Mouse (Mus musculus) brain, embryonic 14.5 days (tissue): ENCODE results near the gene Plxna4.

Source experiments
- CTCF ChIP-seq: fragments of 200-500 bp; IDR thresholded peaks from 2 replicates; pipeline ENCODE4 v1.5.1; 2012; ENCODE audit warnings: inconsistent platforms, mild to moderate bottlenecking, moderate library complexity, borderline replicate concordance; ENCODE audit not compliant: insufficient read depth, insufficient read length; ENCODE audit errors: extremely low read depth
- POLR2A ChIP-seq: fragments of 200-500 bp; IDR thresholded peaks from 2 replicates; pipeline ENCODE4 v1.6.1; 2012; ENCODE audit warnings: mild to moderate bottlenecking, inconsistent platforms, borderline replicate concordance; ENCODE audit not compliant: poor library complexity, insufficient read depth, insufficient read length, severe bottlenecking; ENCODE audit errors: extremely low read depth

DNA sequence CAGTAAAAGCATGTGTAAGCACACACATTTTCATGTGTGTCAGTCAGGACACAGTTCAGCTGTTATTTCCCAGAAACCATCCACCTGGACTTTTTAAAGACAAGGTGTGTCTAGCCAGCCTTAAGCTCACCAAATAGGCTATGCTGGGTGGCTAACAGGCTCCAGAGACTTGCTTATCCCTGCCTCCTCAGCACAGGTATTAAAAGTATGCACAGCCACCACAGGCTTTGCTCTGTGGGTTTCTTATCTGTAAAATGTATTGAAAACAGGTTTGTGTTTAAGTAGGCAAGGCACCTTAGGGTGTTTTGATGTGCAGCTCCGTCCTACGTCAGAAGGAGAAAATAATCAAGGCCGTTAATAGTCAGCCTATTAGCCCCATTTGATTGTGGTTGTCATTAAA, 218.9 kb downstream of the Plxna4 start:
- TF ChIP-seq CTCF (no peak), POLR2A (no peak)
